Mouse (Mus musculus) ES-E14 (cell line): ENCODE measurements around the gene Cd40.

Source experiments
- CHD2 ChIP-seq: IDR thresholded peaks from 2 replicates; pipeline ENCODE4 v1.6.1; 2014; ENCODE audit warnings: mild to moderate bottlenecking, low read depth, low read length, inconsistent platforms
- ZNF384 ChIP-seq: IDR thresholded peaks from 2 replicates; pipeline ENCODE4 v1.6.1; 2012; ENCODE audit warnings: low read depth, low read length, inconsistent platforms

DNA sequence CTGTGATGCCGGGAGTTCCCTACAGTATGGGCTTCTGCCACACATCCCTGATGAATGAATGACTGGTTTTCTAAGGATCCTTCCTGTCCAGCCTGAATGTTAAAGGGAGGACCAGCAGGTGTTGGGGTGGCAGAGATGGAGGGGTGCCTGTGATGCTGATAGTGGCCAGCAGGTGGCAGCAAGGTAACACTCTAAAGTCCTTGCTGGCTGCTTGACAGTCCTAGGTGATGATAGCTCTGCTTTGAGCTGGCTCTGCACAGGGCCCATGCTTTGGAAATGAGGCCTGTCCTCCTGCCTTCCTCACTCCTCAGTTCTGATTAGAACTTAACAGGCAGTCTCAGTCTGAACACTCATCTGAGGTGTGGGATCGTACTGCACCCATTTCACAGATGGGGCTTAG is 19.5 kb downstream of the Cd40 start:
- no peak for TF ChIP-seq ZNF384
- TF ChIP-seq CHD2 = no peak
